Mouse (Mus musculus) stomach, postnatal 0 days (tissue): ENCODE measurements at regions not wholly inside any gene's neighbourhood (a gene's known extent, or its start where the extent isn't known, plus 50 kb on each side); places are given as distances from the start of the nearest gene placed in this dataset.

Experiments used
- ATAC-seq: fragments of 200-750 bp; cut with Nextera tagmentation; 2 replicates; pipeline ENCODE4 v1.8.0; 2017; ENCODE audit not compliant: low FRiP score, low TSS enrichment
- DNase-seq: peaks from one replicate; pipeline ENCODE4 v3.0.0-alpha.2; 2016; ENCODE audit warnings: low spot score
- H3K27ac ChIP-seq: fragments of 300-500 bp; sonication (generic); replicated peaks from 2 replicates; pipeline ENCODE4 v1.5.1; 2014; ENCODE audit warnings: mild to moderate bottlenecking, control low read depth
- H3K27me3 ChIP-seq: fragments of 300-500 bp; sonication (generic); 2 replicates; pipeline ENCODE4 v1.6.1; 2014; ENCODE audit warnings: low read length; ENCODE audit not compliant: control insufficient read depth, insufficient read depth
- H3K36me3 ChIP-seq: fragments of 300-500 bp; sonication (generic); 2 replicates; pipeline ENCODE4 v1.6.1; 2014; ENCODE audit warnings: low read length, mixed read lengths; ENCODE audit not compliant: control insufficient read depth, insufficient read depth
- H3K4me1 ChIP-seq: fragments of 300-500 bp; sonication (generic); replicated peaks from 2 replicates; pipeline ENCODE4 v1.6.1; 2014; ENCODE audit warnings: antibody characterized with exemption; ENCODE audit not compliant: control insufficient read depth, insufficient read depth
- H3K4me2 ChIP-seq: fragments of 300-500 bp; sonication (generic); replicated peaks from 2 replicates; pipeline ENCODE4 v1.6.1; 2014; ENCODE audit warnings: low read depth, mild to moderate bottlenecking, control low read depth, moderate library complexity
- H3K4me3 ChIP-seq: fragments of 300-500 bp; sonication (generic); 2 replicates; pipeline ENCODE4 v1.5.1; 2014; ENCODE audit warnings: low read depth, low read length, control low read depth
- H3K9ac ChIP-seq: fragments of 300-500 bp; sonication (generic); 2 replicates; pipeline ENCODE4 v1.6.1; 2014; ENCODE audit warnings: mild to moderate bottlenecking, low read length, control low read depth, mixed read lengths
- H3K9me3 ChIP-seq: fragments of 300-500 bp; sonication (generic); 2 replicates; pipeline ENCODE4 v1.6.1; 2016; ENCODE audit warnings: low read length; ENCODE audit not compliant: control insufficient read depth
- CTCF ChIP-seq: IDR thresholded peaks from 2 replicates; pipeline ENCODE4 v1.5.1; 2016; ENCODE audit warnings: antibody characterized with exemption, low read depth, mild to moderate bottlenecking, moderate library complexity
- EP300 ChIP-seq: optimal IDR thresholded peaks from 2 replicates; pipeline ENCODE3; 2016; ENCODE audit warnings: antibody characterized with exemption
- WGBS: fragments of 180-500 bp; shearing (Covaris S2); extraction: QIAGEN DNeasy Blood & Tissue Kit; methylation state at CpG from one replicate; pipeline ENCODE4 v1.1.7; 2014; 5-methylcytosine and 5-hydroxymethylcytosine counted together

- Histone ChIP-seq H3K9ac (no peak overlapping the region), H3K27me3 (no peaks in the 10 kb centered on the region), H3K4me1 (no peaks in the 10 kb centered on the region; the same call in 1 of the 2 replicates), H3K36me3 (no peaks in the 10 kb centered on the region), H3K4me2 (no peak overlapping the region), H3K27ac (no peak overlapping the region), H3K9me3 (no peaks in the 10 kb centered on the region), H3K4me3 (no peak overlapping the region)
- WGBS: 35% methylated on average over 5 of the region's 5 CpGs
- ATAC-seq (peak; percentile 78), DNase-seq (peak; percentile 69)
- TF ChIP-seq CTCF: no peak
- TF ChIP-seq EP300: no peak
Observed at GRCm38 (mm10) chr5:148454200-148454599, 54.5 kb upstream of the Slc7a1 start.

DNA sequence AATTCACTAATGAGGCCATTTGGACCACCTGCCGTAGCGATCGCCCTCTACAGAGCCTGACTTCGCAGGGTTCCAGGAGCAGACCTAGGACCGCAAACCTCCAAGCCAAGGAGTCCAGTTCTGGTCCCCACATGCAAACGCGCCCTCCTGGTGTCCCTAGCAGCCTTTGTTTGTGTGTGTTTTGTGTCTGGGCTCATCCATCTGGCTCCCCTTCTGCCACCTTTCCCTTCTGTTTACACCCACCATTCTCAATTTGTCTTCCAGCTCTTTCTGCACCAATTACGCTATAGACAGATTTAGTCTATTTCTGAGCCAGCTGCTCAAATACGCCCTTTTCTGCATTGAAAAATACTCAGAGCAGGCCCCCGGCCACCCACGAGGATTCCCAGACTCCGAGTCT lies 54.1 kb upstream of the Slc7a1 start:
- no peak for TF ChIP-seq EP300
- no peak for TF ChIP-seq CTCF
- WGBS: 53% methylated on average over 12 of the region's 12 CpGs
- Histone ChIP-seq H3K27me3 (no peaks in the 10 kb centered on the region), H3K27ac (no peak overlapping the region), H3K4me3 (no peak overlapping the region), H3K36me3 (no peaks in the 10 kb centered on the region), H3K4me2 (no peak overlapping the region), H3K9ac (no peak overlapping the region), H3K4me1 (no peaks in the 10 kb centered on the region; the same call in 1 of the 2 replicates), H3K9me3 (no peaks in the 10 kb centered on the region)
- no peak for DNase-seq
- no peak for ATAC-seq

GRCm38 (mm10) chr5:148452909-148453632 lies 53.4 kb upstream of the Slc7a1 start:
- WGBS: 74% methylated on average over 17 of the region's 17 CpGs
- TF ChIP-seq EP300 (no peak), CTCF (no peak)
- no peak for ATAC-seq

GRCm38 (mm10) chr5:148451811-148452210 lies 52.1 kb upstream of the Slc7a1 start:
- WGBS: 33% methylated on average over 7 of the region's 7 CpGs
- H3K9ac ChIP-seq: no peak overlapping the region
- no peaks in the 10 kb centered on the region for H3K27me3 ChIP-seq
- TF ChIP-seq EP300: no peak
- TF ChIP-seq CTCF: peak; percentile 91
- H3K4me1 ChIP-seq: no peaks in the 10 kb centered on the region; the same call in 1 of the 2 replicates
- DNase-seq (peak; percentile 66), ATAC-seq (no peak)
- H3K27ac ChIP-seq: no peak overlapping the region
- no peak overlapping the region for H3K4me3 ChIP-seq
- H3K4me2 ChIP-seq: no peak overlapping the region
- H3K36me3 ChIP-seq: no peaks in the 10 kb centered on the region
- no peaks in the 10 kb centered on the region for H3K9me3 ChIP-seq

More at GRCm38 (mm10) chr5:148452909-148453632, 53.4 kb upstream of the Slc7a1 start:
- H3K27me3 ChIP-seq: no peaks in the 10 kb centered on the region
- DNase-seq: no peak
- H3K4me2 ChIP-seq: no peak overlapping the region
- no peak overlapping the region for H3K27ac ChIP-seq
- H3K4me3 ChIP-seq: no peak overlapping the region
- H3K9ac ChIP-seq: no peak overlapping the region
- H3K36me3 ChIP-seq: no peaks in the 10 kb centered on the region
- no peaks in the 10 kb centered on the region; the same call in 1 of the 2 replicates for H3K4me1 ChIP-seq
- H3K9me3 ChIP-seq: no peaks in the 10 kb centered on the region

- Histone ChIP-seq H3K27me3 (no peaks in the 10 kb centered on the region), H3K4me2 (no peak overlapping the region), H3K4me3 (no peak overlapping the region), H3K9ac (no peak overlapping the region), H3K27ac (no peak overlapping the region), H3K4me1 (no peaks in the 10 kb centered on the region; the same call in 1 of the 2 replicates), H3K36me3 (no peaks in the 10 kb centered on the region), H3K9me3 (no peaks in the 10 kb centered on the region)
- ATAC-seq: peak; percentile 73
- TF ChIP-seq CTCF (peak; percentile 85), EP300 (no peak)
- WGBS: 29% methylated on average over 11 of the region's 11 CpGs
- DNase-seq: peak; percentile 68
Observed at GRCm38 (mm10) chr5:148450924-148451323, 51.2 kb upstream of the Slc7a1 start.
